In genomic region chr13:35794774-35795173, GRCm38 (mm10) we compare ENCODE assay signal across 17 mouse cellular contexts.
A peak's percentile ranks its signal among the peaks of the same experiment; 100 is the strongest.
DNase-seq lines count a peak whose midpoint lies in the region; ATAC-seq and TF ChIP-seq lines count a peak whose summit lies in the region.
"Had no signal": no experiment of that assay in that cellular context is flagged by ENCODE, and none has a peak within 500 bp of the region (broad histone marks: within the 10 kb centered on the region; RNA-seq: fewer than 3 reads in every experiment).

No protein-coding gene starts in this region.

- no peak overlapping the region; the same call in 1 of the 2 replicates for H3K4me2 ChIP-seq in heart, embryonic 12.5 days
- no peak overlapping the region for H3K4me2 ChIP-seq in liver, postnatal 0 days (ENCODE audit: low read depth, low read length)
- no peak overlapping the region for H3K4me2 ChIP-seq in intestine, postnatal 0 days (replicated peaks; ENCODE audit: low read depth)
- H3K4me2 ChIP-seq: embryonic facial prominence, embryonic 12.5 days; forebrain, embryonic 12.5 days; lung, embryonic 14.5 days had no signal

- H3K4me3 ChIP-seq in heart, embryonic 12.5 days, result no peak overlapping the region
- H3K4me3 ChIP-seq in heart, adult 2 months, result no peak overlapping the region
- H3K4me3 ChIP-seq in liver, postnatal 0 days (ENCODE audit: low read depth, low read length), result no peak overlapping the region
- H3K4me3 ChIP-seq in intestine, postnatal 0 days (ENCODE audit: low read depth, low read length), result no peak overlapping the region
- H3K4me3 ChIP-seq: embryonic facial prominence, embryonic 12.5 days; forebrain, embryonic 12.5 days had no signal

- H3K9ac ChIP-seq in heart, embryonic 12.5 days, result no peak overlapping the region
- H3K9ac ChIP-seq in heart, adult 2 months (ENCODE audit: low read depth, low read length), result no peak overlapping the region
- no peak overlapping the region for H3K9ac ChIP-seq in liver, postnatal 0 days (replicated peaks)
- no peak overlapping the region for H3K9ac ChIP-seq in intestine, postnatal 0 days (ENCODE audit: low read depth, low read length)
- H3K9ac ChIP-seq: embryonic facial prominence, embryonic 12.5 days; forebrain, embryonic 12.5 days; lung, embryonic 14.5 days had no signal

- no peak for DNase-seq in heart, adult 2 months
- peak; percentile 36 for DNase-seq in c-Kit-positive CD71-positive TER-119-positive erythroid progenitor cells, embryonic 14.5 days (ENCODE audit: low spot score)
- DNase-seq in gastrocnemius, postnatal 25 days, result peak; percentile 58
- DNase-seq in liver, postnatal 0 days, result no peak
- no peak for DNase-seq in layer of hippocampus, postnatal 36 days
- DNase-seq: cerebellum, adult 11 months; lung, embryonic 14.5 days; midbrain, embryonic 14.5 days; thymus, postnatal 14 days had no signal

- H3K79me2 ChIP-seq in heart, adult 2 months (replicated peaks; ENCODE audit: control insufficient read depth, insufficient read depth, low read length), result no peaks in the 10 kb centered on the region

- no peaks in the 10 kb centered on the region for H3K36me3 ChIP-seq in heart, embryonic 12.5 days
- no peaks in the 10 kb centered on the region for H3K36me3 ChIP-seq in heart, adult 2 months (ENCODE audit: control insufficient read depth, insufficient read depth, low read length)
- no peaks in the 10 kb centered on the region for H3K36me3 ChIP-seq in liver, postnatal 0 days (replicated peaks; ENCODE audit: insufficient read depth, low read length)
- H3K36me3 ChIP-seq in intestine, postnatal 0 days (ENCODE audit: control insufficient read depth, insufficient read depth), result no peaks in the 10 kb centered on the region
- H3K36me3 ChIP-seq: embryonic facial prominence, embryonic 12.5 days; forebrain, embryonic 12.5 days had no signal

- no peak for TF ChIP-seq CTCF in heart, adult 2 months (IDR thresholded peaks at IDR 0.05)
- no peak for TF ChIP-seq CTCF in liver, postnatal 0 days (IDR thresholded peaks at IDR 0.05; ENCODE audit: low read depth)
- TF ChIP-seq CTCF in intestine, postnatal 0 days (IDR thresholded peaks at IDR 0.05; ENCODE audit: low read depth), result no peak

- H3K27me3 ChIP-seq in heart, embryonic 12.5 days (replicated peaks), result no peaks in the 10 kb centered on the region
- H3K27me3 ChIP-seq in heart, adult 2 months (ENCODE audit: control insufficient read depth, insufficient read depth, low read length), result no peaks in the 10 kb centered on the region
- H3K27me3 ChIP-seq in liver, postnatal 0 days (ENCODE audit: insufficient read depth, low read length), result no peaks in the 10 kb centered on the region
- H3K27me3 ChIP-seq in intestine, postnatal 0 days (replicated peaks; ENCODE audit: control insufficient read depth, insufficient read depth, low read length), result no peaks in the 10 kb centered on the region
- H3K27me3 ChIP-seq: embryonic facial prominence, embryonic 12.5 days; forebrain, embryonic 12.5 days had no signal

- H3K9me3 ChIP-seq in heart, embryonic 12.5 days (replicated peaks), result no peaks in the 10 kb centered on the region
- no peaks in the 10 kb centered on the region for H3K9me3 ChIP-seq in liver, postnatal 0 days (ENCODE audit: low read length)
- H3K9me3 ChIP-seq in intestine, postnatal 0 days (ENCODE audit: control insufficient read depth), result no peaks in the 10 kb centered on the region
- H3K9me3 ChIP-seq: embryonic facial prominence, embryonic 12.5 days; forebrain, embryonic 12.5 days had no signal

- no peak for TF ChIP-seq EP300 in heart, adult 2 months (IDR thresholded peaks at IDR 0.05; ENCODE audit: insufficient read depth, low read depth, low read length)
- TF ChIP-seq EP300 in liver, postnatal 0 days (IDR thresholded peaks at IDR 0.05; ENCODE audit: low read depth), result no peak

- TF ChIP-seq POLR2A in heart, adult 2 months (IDR thresholded peaks at IDR 0.05; ENCODE audit: insufficient read depth, low read depth, low read length), result no peak

- intact Hi-C loops in heart, adult 2 months (cut with DNase I), result no loop called here

- peak overlapping the region; percentile 94 for H3K27ac ChIP-seq in heart, embryonic 12.5 days (ENCODE audit: poor library complexity, severe bottlenecking)
- H3K27ac ChIP-seq in heart, adult 2 months, result no peak overlapping the region
- H3K27ac ChIP-seq in liver, postnatal 0 days (ENCODE audit: low read depth), result peak overlapping the region; percentile 76
- no peak overlapping the region for H3K27ac ChIP-seq in intestine, postnatal 0 days (ENCODE audit: low read depth, low read length)
- H3K27ac ChIP-seq: embryonic facial prominence, embryonic 12.5 days; forebrain, embryonic 12.5 days; kidney, postnatal 0 days; macrophage; stomach, postnatal 0 days had no signal

- H3K4me1 ChIP-seq in heart, embryonic 12.5 days (replicated peaks), result peaks cover 92% of the 10 kb centered on the region
- peaks cover 32% of the 10 kb centered on the region for H3K4me1 ChIP-seq in heart, adult 2 months (ENCODE audit: control insufficient read depth, insufficient read depth, low read length)
- H3K4me1 ChIP-seq in liver, postnatal 0 days (ENCODE audit: insufficient read depth), result peaks cover 53% of the 10 kb centered on the region
- peaks cover 4% of the 10 kb centered on the region; the same call in 1 of the 2 replicates for H3K4me1 ChIP-seq in intestine, postnatal 0 days (replicated peaks; ENCODE audit: control insufficient read depth, insufficient read depth, low read length)

- 64% methylated on average over 4 of the region's 4 CpGs for WGBS in heart, embryonic 12.5 days
- WGBS in heart, adult 2 months, result 72% methylated on average over 4 of the region's 4 CpGs
- 65% methylated on average over 4 of the region's 4 CpGs for WGBS in liver, postnatal 0 days (ENCODE audit: insufficient replicate concordance)
- WGBS in intestine, postnatal 0 days, result 74% methylated on average over 4 of the region's 4 CpGs

- ATAC-seq in heart, embryonic 12.5 days (ENCODE audit: insufficient number of reproducible peaks, low FRiP score), result no peak
- peak; percentile 62 for ATAC-seq in liver, postnatal 0 days
- ATAC-seq in intestine, postnatal 0 days, result no peak
- ATAC-seq: inflammation-experienced regulatory T-cells, adult 6 months had no signal

Comparison
In these comparisons a context has a peak if more than half of its experiments do, and no peak if none do; other contexts are left out.
1. H3K27ac ChIP-seq: peak in heart, embryonic 12.5 days (single experiment) and liver, postnatal 0 days (single experiment); none in heart, adult 2 months (single experiment) and intestine, postnatal 0 days (single experiment).
2. DNase-seq: peak in c-Kit-positive CD71-positive TER-119-positive erythroid progenitor cells, embryonic 14.5 days (single experiment) and gastrocnemius, postnatal 25 days (single experiment); none in heart, adult 2 months (0 of 2), liver, postnatal 0 days (single experiment) and layer of hippocampus, postnatal 36 days (0 of 2).